Mouse (Mus musculus) gastrocnemius, adult 2 months (tissue): ENCODE measurements around the gene Rnf144a. TPM values are rescaled to one million over a fixed set of nuclear protein-coding genes. Genes with fewer than 3 reads are reported as not detected.

ENCODE experiments used
- DNase-seq: peaks from one replicate; pipeline ENCODE4 v3.0.0; 2022
- H3K27ac ChIP-seq: fragments of 200-600 bp; 2 replicates; pipeline ENCODE4 v1.8.1; 2022; ENCODE audit warnings: mild to moderate bottlenecking
- H3K4me3 ChIP-seq: fragments of 200-600 bp; 2 replicates; pipeline ENCODE4 v1.8.1; 2022; ENCODE audit warnings: mild to moderate bottlenecking, moderate library complexity
- CTCF ChIP-seq: fragments of 200-600 bp; IDR thresholded peaks from 2 replicates; pipeline ENCODE4 v1.8.1; 2022; ENCODE audit warnings: antibody characterized with exemption, mild to moderate bottlenecking, moderate library complexity
- intact Hi-C: fragments of 180-260 bp; cut with DNase I; formaldehyde crosslinking; loops from one replicate; pipeline ENCODE4 v1.15.1; 2025
- microRNA-seq: library from miRNA; unstranded; fragments of <30 nt; microRNA quantifications from one replicate; pipeline ENCODE4 v1.2.0, GENCODE M21; 2021
- total RNA-seq, 2 experiments: library from RNA; stranded (reverse); gene quantifications; 2 replicates each; pipeline ENCODE4 v1.2.3; 2021

Gene Rnf144a
- total RNA-seq, 2 experiments from 2014 or later, result 3.3 to 4.6 TPM

- no peak for DNase-seq
- no peak for TF ChIP-seq CTCF
- H3K27ac ChIP-seq, result no peak overlapping the region
- no peak overlapping the region for H3K4me3 ChIP-seq
- intact Hi-C loops, result no loop called here
These were observed 134.2 kb downstream of the Rnf144a start for GRCm38 (mm10) chr12:26280719-26281480.

- peak; percentile 34 for DNase-seq
- H3K27ac ChIP-seq, result no peak overlapping the region
- intact Hi-C loops, result no loop called here
- peak; percentile 65 for TF ChIP-seq CTCF
- H3K4me3 ChIP-seq, result no peak overlapping the region
These were observed 137.9 kb downstream of the Rnf144a start for GRCm38 (mm10) chr12:26277002-26277669.

- no peak overlapping the region for H3K27ac ChIP-seq
- DNase-seq, result no peak
- no peak overlapping the region for H3K4me3 ChIP-seq
- TF ChIP-seq CTCF, result no peak
- intact Hi-C loops, result no loop called here
These were observed 138.5 kb downstream of the Rnf144a start for GRCm38 (mm10) chr12:26276556-26276955.

Small RNA genes within 50 kb of the gene (microRNA-seq; reads per million reads assigned to microRNA genes)
- gene Mir6538, result 3.6 reads per million

Other genes starting within 250 kb of the Rnf144a start
- gene Rsad2, start 41.2 kb upstream of the Rnf144a start, total RNA-seq, result under 1 TPM; 0.46 to 0.53 TPM
- 1 to 10 TPM in 1 of 2 experiments, under 1 TPM in 1; 0.97 to 1.8 TPM for gene Cmpk2, start 54.0 kb upstream of the Rnf144a start, total RNA-seq